Mouse (Mus musculus) embryonic stem cell, embryonic (primary cell): ENCODE results near the gene Padi6.

Experiments
- CTCF ChIA-PET, 4 experiments: fragments of 300-600 bp in 2 of 4; fragments of 350-600 bp in 2 of 4; sonication (Branson Sonifier 250); formaldehyde crosslinking; loops; one replicate each; lab custom pipeline; 2022; ENCODE audit warnings: inconsistent platforms in 2 of 4; lab: Charles Lee
- POLR2A ChIA-PET, 4 experiments: fragments of 300-600 bp in 2 of 4; fragments of 350-600 bp in 2 of 4; sonication (Branson Sonifier 250); formaldehyde crosslinking; loops; one replicate each; lab custom pipeline; 2022; ENCODE audit warnings: antibody characterized with exemption in 4 of 4, inconsistent platforms in 1 of 4; lab: Charles Lee

The Padi6 gene

GRCm38 (mm10) chr4:140770433-140770832, 28.0 kb upstream of the Padi6 start:
- POLR2A ChIA-PET = interaction anchor here (0.5 to 1.9 kb wide), 13 partner anchors 16 to 221 kb away, joined by 3 to 6 read pairs (median 4); partner anchors contain the start of gene Rcc2 (in 1 of the 4)
- CTCF ChIA-PET = interaction anchor here (0.5 to 1.7 kb wide), 7 partner anchors 8 to 366 kb away, joined by 3 to 8 read pairs (median 4); no protein-coding TSS in a partner anchor

- ChIA-PET CTCF (interaction anchor here in 1 of 4 experiments (1.0 kb wide), 1 partner anchor 136 kb away, joined by 3 read pairs; no protein-coding TSS in a partner anchor), POLR2A (interaction anchor here in 1 of 4 experiments (0.7 kb wide), 1 partner anchor 572 kb away, joined by 5 read pairs; no protein-coding TSS in a partner anchor)
These were observed 26.5 kb upstream of the Padi6 start for GRCm38 (mm10) chr4:140768973-140769372.

- POLR2A ChIA-PET = interaction anchor here in 2 of 4 experiments (0.6 to 1.6 kb wide), 2 partner anchors 11 to 182 kb away, joined by 3 to 5 read pairs; no protein-coding TSS in a partner anchor
These were observed 23.5 kb upstream of the Padi6 start for GRCm38 (mm10) chr4:140765936-140766335.

GRCm38 (mm10) chr4:140763158-140763557, 20.7 kb upstream of the Padi6 start:
- ChIA-PET CTCF (interaction anchor here (0.6 to 2.2 kb wide), 47 partner anchors 8 to 499 kb away, joined by 3 to 11 read pairs (median 4); partner anchors contain the start of genes Atp13a2 (in 1 of the 4) and Padi4 (in 1 of the 4)), POLR2A (interaction anchor here in 3 of 4 experiments (0.9 to 1.7 kb wide), 7 partner anchors 12 to 60 kb away, joined by 3 to 6 read pairs (median 4); partner anchors contain the start of gene Padi6 (in 1 of the 3))

More at GRCm38 (mm10) chr4:140765936-140766335, 23.5 kb upstream of the Padi6 start:
- CTCF ChIA-PET = interaction anchor here in 2 of 4 experiments (0.7 to 1.5 kb wide), 5 partner anchors 9 to 299 kb away, joined by 3 to 5 read pairs (median 3); no protein-coding TSS in a partner anchor

- CTCF ChIA-PET = interaction anchor here in 3 of 4 experiments (0.6 to 1.5 kb wide), 5 partner anchors 11 to 141 kb away, joined by 3 to 5 read pairs (median 3); no protein-coding TSS in a partner anchor
These were observed 19.2 kb upstream of the Padi6 start for GRCm38 (mm10) chr4:140761601-140762000.

GRCm38 (mm10) chr4:140755811-140756210, 13.4 kb upstream of the Padi6 start:
- CTCF ChIA-PET = interaction anchor here in 2 of 4 experiments (0.6 to 1.1 kb wide), 3 partner anchors 11 to 202 kb away, joined by 3 to 4 read pairs (median 3); no protein-coding TSS in a partner anchor

More at GRCm38 (mm10) chr4:140761601-140762000, 19.2 kb upstream of the Padi6 start:
- POLR2A ChIA-PET = interaction anchor here in 2 of 4 experiments (0.6 to 1.0 kb wide), 3 partner anchors 17 to 548 kb away, joined by 3 read pairs; no protein-coding TSS in a partner anchor

GRCm38 (mm10) chr4:140753366-140753765, 10.9 kb upstream of the Padi6 start:
- CTCF ChIA-PET = interaction anchor here in 1 of 4 experiments (1.7 kb wide), 1 partner anchor 9 kb away, joined by 6 read pairs; no protein-coding TSS in a partner anchor
- POLR2A ChIA-PET = interaction anchor here in 1 of 4 experiments (0.6 to 1.4 kb wide), 2 partner anchors 25 to 44 kb away, joined by 3 to 4 read pairs; no protein-coding TSS in a partner anchor

More at GRCm38 (mm10) chr4:140755811-140756210, 13.4 kb upstream of the Padi6 start:
- POLR2A ChIA-PET = interaction anchor here in 1 of 4 experiments (0.6 kb wide), 1 partner anchor 113 kb away, joined by 9 read pairs; no protein-coding TSS in a partner anchor

GRCm38 (mm10) chr4:140750328-140750727, 7.9 kb upstream of the Padi6 start:
- POLR2A ChIA-PET = interaction anchor here in 2 of 4 experiments (0.6 to 1.7 kb wide), 16 partner anchors 8 to 369 kb away, joined by 3 to 7 read pairs (median 3); no protein-coding TSS in a partner anchor
- CTCF ChIA-PET = interaction anchor here (0.5 to 2.1 kb wide), 38 partner anchors 9 to 891 kb away, joined by 3 to 15 read pairs (median 3); no protein-coding TSS in a partner anchor

- ChIA-PET POLR2A (interaction anchor here (0.5 to 1.5 kb wide), 10 partner anchors 10 to 352 kb away, joined by 3 to 5 read pairs (median 3); no protein-coding TSS in a partner anchor), CTCF (interaction anchor here in 2 of 4 experiments (0.5 to 1.5 kb wide), 4 partner anchors 68 to 1865 kb away, joined by 3 to 10 read pairs (median 5); no protein-coding TSS in a partner anchor)
These were observed 5.5 kb upstream of the Padi6 start for GRCm38 (mm10) chr4:140747978-140748377.

- ChIA-PET POLR2A (interaction anchor here (0.7 to 1.6 kb wide), 18 partner anchors 8 to 270 kb away, joined by 3 to 7 read pairs (median 4); no protein-coding TSS in a partner anchor), CTCF (interaction anchor here (0.5 to 5.8 kb wide), 76 partner anchors 10 to 643 kb away, joined by 3 to 43 read pairs (median 4); partner anchors contain the start of gene Necap2 (in 1 of the 4))
These were observed 2.2 kb upstream of the Padi6 start for GRCm38 (mm10) chr4:140744654-140745053.

- CTCF ChIA-PET = interaction anchor here (0.7 to 5.8 kb wide), 13 partner anchors 11 to 224 kb away, joined by 3 to 43 read pairs (median 7); no protein-coding TSS in a partner anchor
- POLR2A ChIA-PET = interaction anchor here in 3 of 4 experiments (1.2 to 1.6 kb wide), 8 partner anchors 10 to 168 kb away, joined by 3 to 6 read pairs (median 4); partner anchors contain the start of gene Rcc2 (in 1 of the 3)
These were observed 643 bp upstream of the Padi6 start for GRCm38 (mm10) chr4:140743086-140743485.

GRCm38 (mm10) chr4:140741401-140741800, 1.0 kb downstream of the Padi6 start:
- ChIA-PET POLR2A (interaction anchor here in 3 of 4 experiments (0.5 to 1.4 kb wide), 9 partner anchors 9 to 421 kb away, joined by 3 to 10 read pairs (median 3); no protein-coding TSS in a partner anchor), CTCF (interaction anchor here (0.6 to 5.8 kb wide), 7 partner anchors 9 to 67 kb away, joined by 3 to 43 read pairs (median 8); no protein-coding TSS in a partner anchor)

- ChIA-PET CTCF (interaction anchor here in 3 of 4 experiments (0.6 to 5.8 kb wide), 6 partner anchors 8 to 22 kb away, joined by 3 to 43 read pairs (median 10); no protein-coding TSS in a partner anchor), POLR2A (interaction anchor here in 2 of 4 experiments (0.5 to 1.0 kb wide), 2 partner anchors 10 to 18 kb away, joined by 3 to 4 read pairs; no protein-coding TSS in a partner anchor)
These were observed 1.8 kb downstream of the Padi6 start for GRCm38 (mm10) chr4:140740655-140741054.

- CTCF ChIA-PET = interaction anchor here (0.6 to 4.8 kb wide), 19 partner anchors 8 to 944 kb away, joined by 3 to 43 read pairs (median 5); partner anchors contain the start of genes Padi6 (in 3 of the 4) and Atp13a2 (in 1 of the 4)
- POLR2A ChIA-PET = interaction anchor here (0.6 to 3.8 kb wide), 16 partner anchors 9 to 406 kb away, joined by 3 to 13 read pairs (median 4); partner anchors contain the start of genes Padi6 (in 1 of the 4) and Rcc2 (in 1 of the 4)
These were observed 9.6 kb downstream of the Padi6 start for GRCm38 (mm10) chr4:140732871-140733270.

GRCm38 (mm10) chr4:140731654-140732053, 10.8 kb downstream of the Padi6 start:
- POLR2A ChIA-PET = interaction anchor here in 3 of 4 experiments (0.5 to 3.8 kb wide), 19 partner anchors 9 to 482 kb away, joined by 3 to 13 read pairs (median 3); partner anchors contain the start of gene Padi6 (in 1 of the 3)
- CTCF ChIA-PET = interaction anchor here in 3 of 4 experiments (0.6 to 4.8 kb wide), 27 partner anchors 9 to 333 kb away, joined by 3 to 43 read pairs (median 4); partner anchors contain the start of gene Padi6 (in 3 of the 3)

GRCm38 (mm10) chr4:140726907-140727306, 15.5 kb downstream of the Padi6 start:
- CTCF ChIA-PET = interaction anchor here in 2 of 4 experiments (0.8 to 1.7 kb wide), 6 partner anchors 14 to 238 kb away, joined by 3 to 4 read pairs (median 4); no protein-coding TSS in a partner anchor

GRCm38 (mm10) chr4:140724739-140725138, 17.7 kb downstream of the Padi6 start:
- CTCF ChIA-PET = interaction anchor here (0.6 to 2.3 kb wide), 24 partner anchors 8 to 415 kb away, joined by 3 to 27 read pairs (median 4); partner anchors contain the start of gene Padi6 (in 2 of the 4)

More at GRCm38 (mm10) chr4:140726907-140727306, 15.5 kb downstream of the Padi6 start:
- POLR2A ChIA-PET = interaction anchor here (0.5 to 17.6 kb wide), 14 partner anchors 8 to 679 kb away, joined by 3 to 362 read pairs (median 3); partner anchors contain the start of gene Padi6 (in 1 of the 4)

More at GRCm38 (mm10) chr4:140724739-140725138, 17.7 kb downstream of the Padi6 start:
- POLR2A ChIA-PET = interaction anchor here in 3 of 4 experiments (0.9 to 17.6 kb wide), 12 partner anchors 8 to 50 kb away, joined by 3 to 362 read pairs (median 4); partner anchors contain the start of gene Padi6 (in 1 of the 3)
